ENCODE assay signal across 8 mouse cellular contexts in genomic region chr3:136905577-136905976, GRCm38 (mm10).
A peak's percentile ranks its signal among the peaks of the same experiment; 100 is the strongest.
DNase-seq lines count a peak whose midpoint lies in the region; ATAC-seq and TF ChIP-seq lines count a peak whose summit lies in the region.
"Had no signal": no experiment of that assay in that cellular context is flagged by ENCODE, and none has a peak within 500 bp of the region (broad histone marks: within the 10 kb centered on the region; RNA-seq: fewer than 3 reads in every experiment).

No protein-coding gene starts in this region.

- H3K27ac ChIP-seq in kidney, postnatal 0 days: no peak overlapping the region
- H3K27ac ChIP-seq in kidney, embryonic 16.5 days (ENCODE audit: low read length): no peak overlapping the region
- H3K27ac ChIP-seq in midbrain, embryonic 14.5 days (replicated peaks; ENCODE audit: low read depth, low read length): no peak overlapping the region
- H3K27ac ChIP-seq: embryonic facial prominence, embryonic 12.5 days had no signal

- H3K4me2 ChIP-seq in kidney, postnatal 0 days (ENCODE audit: low read length): no peak overlapping the region
- H3K4me2 ChIP-seq in kidney, embryonic 16.5 days (replicated peaks; ENCODE audit: low read depth, low read length): no peak overlapping the region
- H3K4me2 ChIP-seq in midbrain, embryonic 14.5 days (ENCODE audit: low read length): no peak overlapping the region
- H3K4me2 ChIP-seq: embryonic facial prominence, embryonic 12.5 days had no signal

- H3K4me1 ChIP-seq in kidney, postnatal 0 days (replicated peaks; ENCODE audit: insufficient read depth, low read length): no peaks in the 10 kb centered on the region
- H3K4me1 ChIP-seq in kidney, embryonic 16.5 days (ENCODE audit: insufficient read depth, low read length): peaks cover under 1% of the 10 kb centered on the region; the same call in 1 of the 2 replicates
- peaks cover 4% of the 10 kb centered on the region; the same call in 1 of the 2 replicates for H3K4me1 ChIP-seq in midbrain, embryonic 14.5 days (ENCODE audit: control insufficient read depth, insufficient read depth, low read length)

- no peak overlapping the region for H3K4me3 ChIP-seq in kidney, postnatal 0 days (replicated peaks; ENCODE audit: low read depth, low read length)
- H3K4me3 ChIP-seq in kidney, embryonic 16.5 days (ENCODE audit: low read length): no peak overlapping the region
- no peak overlapping the region for H3K4me3 ChIP-seq in midbrain, embryonic 14.5 days (replicated peaks; ENCODE audit: low read depth, low read length)
- H3K4me3 ChIP-seq: embryonic facial prominence, embryonic 12.5 days had no signal

- peak; percentile 47 for DNase-seq in kidney, postnatal 0 days (ENCODE audit: low spot score)
- DNase-seq in ES-CJ7 (ENCODE audit: low read depth, low spot score): peak; percentile 23
- no peak for DNase-seq in midbrain, embryonic 14.5 days
- DNase-seq in cerebellum, postnatal 36 days: no peak

- H3K27me3 ChIP-seq in kidney, postnatal 0 days (ENCODE audit: insufficient read depth, low read length): no peaks in the 10 kb centered on the region
- H3K27me3 ChIP-seq in kidney, embryonic 16.5 days (ENCODE audit: insufficient read depth, low read length): no peaks in the 10 kb centered on the region
- no peaks in the 10 kb centered on the region for H3K27me3 ChIP-seq in midbrain, embryonic 14.5 days (ENCODE audit: control insufficient read depth, insufficient read depth, low read length)
- H3K27me3 ChIP-seq: embryonic facial prominence, embryonic 12.5 days had no signal

- TF ChIP-seq CTCF in kidney, postnatal 0 days (IDR thresholded peaks at IDR 0.05; ENCODE audit: low read depth): peak; percentile 76

- H3K36me3 ChIP-seq in kidney, postnatal 0 days (ENCODE audit: insufficient read depth, low read length): peaks cover 3% of the 10 kb centered on the region; the same call in 1 of the 2 replicates
- peaks cover 5% of the 10 kb centered on the region; the same call in 1 of the 2 replicates for H3K36me3 ChIP-seq in kidney, embryonic 16.5 days (ENCODE audit: insufficient read depth, low read length)
- peaks cover 12% of the 10 kb centered on the region for H3K36me3 ChIP-seq in midbrain, embryonic 14.5 days (ENCODE audit: control insufficient read depth, insufficient read depth, low read length)

- no peak for ATAC-seq in kidney, postnatal 0 days (replicated peaks; ENCODE audit: low FRiP score, low read depth)
- no peak for ATAC-seq in kidney, embryonic 16.5 days (ENCODE audit: low FRiP score, low TSS enrichment)
- ATAC-seq in common myeloid progenitor, adult 5-6 weeks (replicated peaks; ENCODE audit: low read depth, poor library complexity, severe bottlenecking): peak; percentile 93
- 0 out of 2 replicates have a peak, but pooled peaks have one; percentile 48 for ATAC-seq in neutrophil, adult 5-6 weeks (ENCODE audit: extremely low read depth, insufficient number of reproducible peaks, low FRiP score, poor library complexity, severe bottlenecking)
- ATAC-seq in midbrain, embryonic 14.5 days (ENCODE audit: low FRiP score, low TSS enrichment): no peak

- WGBS in kidney, postnatal 0 days: 85% methylated on average over 1 of the region's 1 CpGs
- 90% methylated on average over 1 of the region's 1 CpGs for WGBS in kidney, embryonic 16.5 days
- 67% methylated on average over 1 of the region's 1 CpGs for WGBS in midbrain, embryonic 14.5 days

- H3K9me3 ChIP-seq in kidney, postnatal 0 days (replicated peaks; ENCODE audit: low read length): no peaks in the 10 kb centered on the region
- H3K9me3 ChIP-seq in kidney, embryonic 16.5 days (ENCODE audit: low read length): no peaks in the 10 kb centered on the region
- H3K9me3 ChIP-seq in midbrain, embryonic 14.5 days (ENCODE audit: control insufficient read depth, low read length): no peaks in the 10 kb centered on the region
- H3K9me3 ChIP-seq: embryonic facial prominence, embryonic 12.5 days had no signal

- H3K9ac ChIP-seq in kidney, postnatal 0 days (ENCODE audit: low read depth, low read length): no peak overlapping the region
- no peak overlapping the region for H3K9ac ChIP-seq in kidney, embryonic 16.5 days (replicated peaks; ENCODE audit: low read length)
- no peak overlapping the region for H3K9ac ChIP-seq in midbrain, embryonic 14.5 days (replicated peaks; ENCODE audit: low read length)
- H3K9ac ChIP-seq: embryonic facial prominence, embryonic 12.5 days had no signal

Comparison
In these comparisons a context has a peak if more than half of its experiments do, and no peak if none do; other contexts are left out.
1. ATAC-seq: peak in common myeloid progenitor, adult 5-6 weeks (single experiment) and neutrophil, adult 5-6 weeks (single experiment); none in kidney, postnatal 0 days (single experiment), kidney, embryonic 16.5 days (single experiment) and midbrain, embryonic 14.5 days (single experiment).
2. DNase-seq: peak in kidney, postnatal 0 days (single experiment) and ES-CJ7 (single experiment); none in midbrain, embryonic 14.5 days (single experiment) and cerebellum, postnatal 36 days (0 of 2).